Mouse (Mus musculus) lung, postnatal 10 days (tissue): ENCODE data around the gene Spta1.

ENCODE experiments used
- DNase-seq: peaks from one replicate; pipeline ENCODE4 v3.0.0; 2021

Gene Spta1

GRCm38 (mm10) chr1:174267816-174268215, 95.2 kb downstream of the Spta1 start:
- DNase-seq: no peak

- DNase-seq: no peak
These were observed 96.6 kb downstream of the Spta1 start for GRCm38 (mm10) chr1:174269162-174269561.

- no peak for DNase-seq
These were observed 98.1 kb downstream of the Spta1 start for GRCm38 (mm10) chr1:174270643-174271042.
